Mouse (Mus musculus) embryonic fibroblast, embryonic 13.5 days (primary cell): ENCODE measurements around the gene Jak1.

ENCODE experiments used
- CTCF ChIP-seq: IDR thresholded peaks from 2 replicates; pipeline ENCODE4 v1.5.1; 2011; ENCODE audit warnings: mild to moderate bottlenecking, control low read depth, low read length, moderate library complexity, borderline replicate concordance; ENCODE audit not compliant: insufficient read depth
- POLR2A ChIP-seq: IDR thresholded peaks from 2 replicates; pipeline ENCODE4 v1.6.1; 2011; ENCODE audit warnings: low read depth, mild to moderate bottlenecking, control low read depth, low read length, moderate library complexity

DNA sequence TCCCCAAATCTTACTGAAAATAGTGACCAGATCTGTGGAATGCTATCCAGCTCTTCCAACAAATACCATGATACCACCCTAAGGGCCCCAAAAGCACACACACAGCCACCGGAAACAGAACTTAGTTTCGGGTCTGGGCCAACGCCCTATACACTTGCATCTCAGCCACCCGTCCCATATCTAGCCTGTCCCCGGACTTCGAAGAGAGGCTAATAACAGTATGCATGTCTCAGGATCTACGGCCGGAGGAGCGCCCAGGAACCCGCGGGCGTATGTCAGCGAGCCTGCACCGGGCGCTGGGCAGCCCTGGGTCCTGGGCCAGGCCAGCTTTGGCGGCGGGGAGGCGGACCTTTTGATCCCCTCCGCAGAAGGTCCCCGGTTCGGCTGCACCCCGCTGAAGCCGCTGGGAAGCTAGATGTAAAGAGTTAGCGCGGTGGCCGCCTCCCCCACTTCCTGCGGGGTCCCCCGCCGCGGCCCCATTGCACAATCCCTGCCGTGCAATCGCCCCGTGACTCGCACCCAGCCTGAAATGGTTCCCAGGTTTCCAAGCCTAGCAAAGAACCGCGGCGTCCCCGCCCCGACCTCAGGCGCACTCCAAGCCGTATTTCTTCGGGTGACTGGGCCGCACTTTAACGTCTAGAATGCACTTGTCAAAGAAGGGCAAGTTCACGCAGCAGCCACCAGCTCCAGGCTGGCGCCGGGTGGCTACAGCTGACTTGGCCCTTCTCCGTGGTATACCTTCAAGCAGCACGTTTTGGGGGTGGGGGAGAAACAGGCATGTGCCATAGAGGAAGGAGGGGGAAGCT lies 27.9 kb upstream of the Jak1 start:
- TF ChIP-seq POLR2A, result no peak; the same call in 1 of the 2 replicates
- TF ChIP-seq CTCF, result no peak
